Mouse (Mus musculus) midbrain, embryonic 16.5 days (tissue): ENCODE data around the gene Olfr1260. TPM values are rescaled to one million over a fixed set of nuclear protein-coding genes. Genes with fewer than 3 reads are reported as not detected.

ENCODE experiments used
- ATAC-seq: fragments of 200-750 bp; cut with Nextera tagmentation; 2 replicates; pipeline ENCODE4 v1.8.0; 2017; ENCODE audit warnings: moderate TSS enrichment
- H3K27ac ChIP-seq: fragments of 300-500 bp; sonication (generic); 2 replicates; pipeline ENCODE4 v1.5.1; 2014; ENCODE audit warnings: mild to moderate bottlenecking, low read length, mixed read lengths
- H3K27me3 ChIP-seq: fragments of 300-500 bp; sonication (generic); 2 replicates; pipeline ENCODE4 v1.6.1; 2014; ENCODE audit warnings: low read depth, low read length, mixed read lengths; ENCODE audit not compliant: control insufficient read depth, insufficient read depth
- H3K36me3 ChIP-seq: fragments of 300-500 bp; sonication (generic); 2 replicates; pipeline ENCODE4 v1.6.1; 2014; ENCODE audit warnings: mild to moderate bottlenecking, low read length, moderate library complexity, mixed read lengths; ENCODE audit not compliant: control insufficient read depth, insufficient read depth
- H3K4me1 ChIP-seq: fragments of 300-500 bp; sonication (generic); 2 replicates; pipeline ENCODE4 v1.6.1; 2014; ENCODE audit warnings: mild to moderate bottlenecking, low read length, mixed read lengths; ENCODE audit not compliant: control insufficient read depth, insufficient read depth
- H3K4me2 ChIP-seq: fragments of 300-500 bp; sonication (generic); 2 replicates; pipeline ENCODE4 v1.6.1; 2014; ENCODE audit warnings: mild to moderate bottlenecking, low read length, mixed read lengths
- H3K4me3 ChIP-seq: fragments of 300-500 bp; sonication (generic); 2 replicates; pipeline ENCODE4 v1.5.1; 2014; ENCODE audit warnings: low read depth, mild to moderate bottlenecking, low read length, moderate library complexity, mixed read lengths
- H3K9ac ChIP-seq: fragments of 300-500 bp; sonication (generic); 2 replicates; pipeline ENCODE4 v1.6.1; 2014; ENCODE audit warnings: low read depth, low read length, mixed read lengths
- H3K9me3 ChIP-seq: fragments of 300-500 bp; sonication (generic); replicated peaks from 2 replicates; pipeline ENCODE4 v1.6.1; 2014; ENCODE audit warnings: mild to moderate bottlenecking, low read length, mixed read lengths; ENCODE audit not compliant: control insufficient read depth, poor library complexity, severe bottlenecking
- WGBS: fragments of 180-500 bp; shearing (Covaris S2); extraction: QIAGEN DNeasy Blood & Tissue Kit; methylation state at CpG from one replicate; pipeline ENCODE4 v1.1.7; 2014; 5-methylcytosine and 5-hydroxymethylcytosine counted together
- polyA plus RNA-seq: library from polyadenylated mRNA; unstranded; fragments of >200 nt; fragmentation: Nextera tagmentation; extraction: Ambion mirVana; gene quantifications from 2 replicates; pipeline ENCODE4 v1.2.1, GENCODE M21; 2015

Olfr1260 gene
- not detected in 2 replicates for polyA plus RNA-seq

DNA sequence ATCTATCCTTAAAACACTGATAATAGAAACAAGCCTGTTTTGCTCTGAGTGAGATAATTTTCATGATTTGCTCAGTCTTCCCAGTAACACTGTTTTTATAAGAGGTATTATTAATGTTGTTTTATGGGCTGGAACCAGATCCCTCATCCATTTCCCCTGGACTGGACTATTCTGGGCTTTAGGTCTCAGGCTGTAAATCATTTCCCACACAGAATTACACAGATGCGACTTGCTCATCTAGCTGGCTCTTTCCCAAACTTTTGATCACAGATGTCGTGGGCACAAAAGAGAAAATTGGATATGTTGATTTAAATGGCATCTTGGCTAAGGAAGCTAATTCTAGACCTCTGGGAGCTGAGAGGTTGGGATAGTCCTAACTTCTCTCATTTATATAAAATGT is at the start of gene Olfr1260:
Gene Olfr1260 (plus strand): TSS at position 157 of the 400 bp plus-strand sequence.
- Histone ChIP-seq H3K4me3 (no peak within 1 kb of the TSS), H3K36me3 (no peaks in the 10 kb centered on the region), H3K27me3 (no peaks in the 10 kb centered on the region), H3K4me2 (no peak within 1 kb of the TSS), H3K9me3 (no peaks in the 10 kb centered on the region), H3K27ac (no peak within 1 kb of the TSS), H3K4me1 (no peaks in the 10 kb centered on the region), H3K9ac (no peak within 1 kb of the TSS)
- no peak for ATAC-seq
- 57% methylated on average over 2 of the region's 2 CpGs for WGBS

DNA sequence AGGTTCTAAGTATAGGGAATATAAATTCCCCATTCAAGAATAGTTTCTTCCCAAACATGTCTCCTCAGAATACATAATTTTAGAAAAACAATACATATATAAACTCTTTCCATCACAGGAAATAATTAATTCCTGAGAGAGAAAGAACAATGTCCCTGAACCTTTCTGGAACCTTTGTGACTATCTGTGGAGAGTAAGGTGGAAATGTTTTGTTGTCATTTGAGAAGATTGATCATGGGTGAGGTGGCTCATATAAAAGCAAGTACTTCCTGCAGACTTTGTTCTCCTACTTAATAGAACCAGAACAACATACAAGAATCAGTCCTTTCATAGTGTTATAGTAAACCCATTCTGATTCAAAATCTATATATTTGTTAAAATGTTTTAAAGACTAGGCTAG is 47.1 kb upstream of the Olfr1260 start, which contains the start of gene Olfr1258:
Gene Olfr1258 (plus strand): TSS at position 301 of the 400 bp plus-strand sequence.
- no peaks in the 10 kb centered on the region for H3K27me3 ChIP-seq
- H3K9ac ChIP-seq: no peak within 1 kb of the TSS
- H3K4me1 ChIP-seq: no peaks in the 10 kb centered on the region
- H3K9me3 ChIP-seq: no peaks in the 10 kb centered on the region
- H3K4me2 ChIP-seq: no peak within 1 kb of the TSS
- no peak for ATAC-seq
- H3K27ac ChIP-seq: no peak within 1 kb of the TSS
- H3K4me3 ChIP-seq: no peak within 1 kb of the TSS
- no peaks in the 10 kb centered on the region for H3K36me3 ChIP-seq

DNA sequence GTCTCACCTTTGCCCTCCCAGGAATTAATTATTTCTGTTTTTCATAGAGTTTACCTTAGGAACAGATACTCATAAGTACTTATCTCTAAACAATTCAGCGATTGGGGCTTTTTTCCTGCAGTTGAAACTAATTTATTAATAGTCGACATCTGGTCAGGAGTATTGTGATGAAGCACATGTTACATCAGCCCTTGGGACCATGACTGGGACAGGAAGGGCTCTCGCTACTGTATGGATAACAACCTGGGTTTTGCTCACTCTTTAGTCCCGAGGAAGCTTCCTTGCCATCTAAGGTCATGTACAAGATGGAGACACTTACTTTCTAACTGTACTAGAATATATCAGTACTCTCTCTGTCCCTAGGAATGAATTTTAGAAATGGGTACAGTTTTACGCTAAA is 25.6 kb upstream of the Olfr1260 start, which contains the start of gene Olfr1259:
Gene Olfr1259 (minus strand): TSS at position 101 of the 400 bp plus-strand sequence.
- Histone ChIP-seq H3K27ac (no peak within 1 kb of the TSS), H3K4me1 (no peaks in the 10 kb centered on the region), H3K36me3 (no peaks in the 10 kb centered on the region), H3K9ac (no peak within 1 kb of the TSS), H3K4me3 (no peak within 1 kb of the TSS), H3K27me3 (no peaks in the 10 kb centered on the region), H3K9me3 (no peaks in the 10 kb centered on the region), H3K4me2 (no peak within 1 kb of the TSS)
- no peak for ATAC-seq
- 90% methylated on average over 5 of the region's 5 CpGs for WGBS

DNA sequence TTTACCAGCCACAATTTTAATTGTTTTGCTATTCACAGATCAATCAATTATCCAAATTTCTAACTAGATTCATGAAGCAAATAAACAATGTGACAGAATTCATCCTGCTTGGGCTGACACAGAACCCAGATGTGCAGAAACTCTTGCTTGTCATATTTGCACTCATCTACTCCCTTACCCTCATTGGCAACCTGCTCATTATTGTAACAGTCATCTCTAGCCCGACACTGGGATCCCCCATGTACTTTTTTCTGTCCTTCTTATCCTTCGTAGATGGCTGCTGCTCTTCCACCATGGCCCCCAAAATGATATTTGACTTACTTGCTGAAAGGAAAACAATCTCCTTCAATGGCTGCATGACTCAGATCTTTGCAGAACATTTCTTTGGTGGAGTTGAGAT is 3.6 kb downstream of the Olfr1260 start:
- no peaks in the 10 kb centered on the region for H3K27me3 ChIP-seq
- H3K36me3 ChIP-seq: no peaks in the 10 kb centered on the region
- no peak overlapping the region for H3K9ac ChIP-seq
- 86% methylated on average over 2 of the region's 2 CpGs for WGBS
- H3K4me2 ChIP-seq: no peak overlapping the region
- no peak overlapping the region for H3K27ac ChIP-seq
- H3K9me3 ChIP-seq: no peaks in the 10 kb centered on the region
- ATAC-seq: no peak
- no peaks in the 10 kb centered on the region for H3K4me1 ChIP-seq
- no peak overlapping the region for H3K4me3 ChIP-seq

DNA sequence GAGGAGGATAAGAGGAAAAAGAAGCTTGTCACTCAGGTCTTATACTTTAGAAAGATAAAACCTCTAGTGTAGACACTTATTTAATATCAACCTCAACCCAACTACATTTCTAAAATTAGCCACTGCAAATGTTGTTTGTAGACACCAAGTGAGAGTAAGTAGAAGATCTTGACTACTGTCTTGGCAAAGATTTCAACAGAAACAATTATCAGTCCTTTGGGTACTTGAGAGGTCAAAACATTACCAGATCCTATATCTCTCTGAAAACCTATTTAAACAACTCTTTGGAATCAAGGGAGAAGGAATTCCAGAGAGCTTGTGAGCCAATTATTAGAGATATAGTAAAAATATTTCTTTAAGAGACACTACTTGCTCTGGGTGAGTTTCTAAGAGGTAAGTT is 16.8 kb downstream of the Olfr1260 start, which contains the start of gene Olfr1261:
Gene Olfr1261 (plus strand): TSS at position 301 of the 400 bp plus-strand sequence.
- no peaks in the 10 kb centered on the region for H3K36me3 ChIP-seq
- H3K27me3 ChIP-seq: no peaks in the 10 kb centered on the region
- H3K4me2 ChIP-seq: no peak within 1 kb of the TSS
- no peak within 1 kb of the TSS for H3K9ac ChIP-seq
- no peak for ATAC-seq
- H3K4me3 ChIP-seq: no peak within 1 kb of the TSS
- H3K9me3 ChIP-seq: no peaks in the 10 kb centered on the region
- H3K27ac ChIP-seq: no peak within 1 kb of the TSS
- H3K4me1 ChIP-seq: no peaks in the 10 kb centered on the region

- H3K4me1 ChIP-seq: no peaks in the 10 kb centered on the region
- no peak within 1 kb of the TSS for H3K4me3 ChIP-seq
- no peak within 1 kb of the TSS for H3K9ac ChIP-seq
- no peak for ATAC-seq
- H3K36me3 ChIP-seq: no peaks in the 10 kb centered on the region
- no peak within 1 kb of the TSS for H3K27ac ChIP-seq
- H3K4me2 ChIP-seq: no peak within 1 kb of the TSS
- H3K27me3 ChIP-seq: no peaks in the 10 kb centered on the region
- H3K9me3 ChIP-seq: no peaks in the 10 kb centered on the region
These were observed 25.7 kb downstream of the Olfr1260 start, which contains the start of gene Olfr1262 for GRCm38 (mm10) chr2:89999845-90000244. Gene Olfr1262 (plus strand): TSS chr2:90000145.

DNA sequence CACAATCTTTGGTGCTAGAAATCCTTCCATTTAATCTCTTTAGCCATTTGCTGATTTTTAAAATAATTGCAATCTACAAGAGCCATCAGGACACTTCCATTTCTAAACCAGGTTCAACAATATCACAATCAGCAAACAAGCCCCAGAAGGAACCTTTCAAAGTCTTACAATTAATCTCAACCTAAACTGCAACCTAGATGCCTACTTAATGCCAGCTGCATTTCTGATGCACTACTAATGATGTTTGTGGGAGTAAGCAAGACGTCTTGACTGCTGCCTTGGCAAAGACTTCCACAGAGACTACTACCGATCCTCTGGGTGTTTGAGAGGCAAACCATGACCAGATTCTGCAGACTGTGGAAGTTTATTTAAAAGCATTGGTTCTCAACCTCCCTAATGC is 37.7 kb downstream of the Olfr1260 start, which contains the start of gene Olfr1263:
Gene Olfr1263 (plus strand): TSS at position 301 of the 400 bp plus-strand sequence.
- no peaks in the 10 kb centered on the region for H3K4me1 ChIP-seq
- H3K9ac ChIP-seq: no peak within 1 kb of the TSS
- no peak for ATAC-seq
- 81% methylated on average over 2 of the region's 2 CpGs for WGBS
- H3K27me3 ChIP-seq: no peaks in the 10 kb centered on the region
- no peaks in the 10 kb centered on the region for H3K36me3 ChIP-seq
- H3K27ac ChIP-seq: no peak within 1 kb of the TSS
- H3K4me2 ChIP-seq: no peak within 1 kb of the TSS
- no peaks in the 10 kb centered on the region for H3K9me3 ChIP-seq
- H3K4me3 ChIP-seq: no peak within 1 kb of the TSS

DNA sequence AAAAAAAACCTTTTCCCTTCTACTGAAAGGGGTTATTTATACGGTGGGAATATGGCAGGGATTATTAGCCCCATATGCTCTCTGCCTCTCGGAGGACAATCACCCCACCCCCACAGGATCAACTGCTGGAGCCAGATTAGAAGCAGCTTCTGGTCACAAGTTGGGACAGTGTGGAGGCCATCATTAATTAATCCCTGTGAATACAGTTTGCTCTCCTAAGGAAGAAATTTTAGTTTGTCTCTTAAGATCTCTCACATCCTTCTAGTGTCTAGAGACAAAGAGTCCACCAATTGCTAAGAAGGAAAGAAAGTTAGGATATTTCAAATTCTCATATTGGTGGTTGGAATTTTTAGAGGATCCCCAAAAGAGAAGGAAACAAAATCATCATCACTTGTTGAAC is 51.3 kb downstream of the Olfr1260 start, which contains the start of gene Olfr1264:
Gene Olfr1264 (minus strand): TSS at position 101 of the 400 bp plus-strand sequence.
- Histone ChIP-seq H3K36me3 (no peaks in the 10 kb centered on the region), H3K4me3 (no peak within 1 kb of the TSS), H3K4me2 (no peak within 1 kb of the TSS), H3K27ac (no peak within 1 kb of the TSS), H3K9me3 (no peaks in the 10 kb centered on the region), H3K4me1 (no peaks in the 10 kb centered on the region), H3K27me3 (no peaks in the 10 kb centered on the region), H3K9ac (no peak within 1 kb of the TSS)
- ATAC-seq: no peak
- WGBS: 65% methylated on average over 2 of the region's 2 CpGs
